Mouse (Mus musculus) thymus, postnatal 25 days (tissue): ENCODE measurements around the gene Fntb.
"Not testable (repeated sequence)": the region's sequence is repeated elsewhere in the genome, so short reads cannot be mapped to it uniquely, and the experiment has no call there.

ENCODE experiments used
- DNase-seq: peaks from one replicate; pipeline ENCODE4 v3.0.0; 2022

The Fntb gene

GRCm38 (mm10) chr12:76839298-76839697 lies 73.9 kb downstream of the Fntb start:
- no peak for DNase-seq

- DNase-seq, result no peak
These were observed 74.7 kb downstream of the Fntb start for GRCm38 (mm10) chr12:76840081-76840480.

- no peak for DNase-seq
These were observed 79.1 kb downstream of the Fntb start for GRCm38 (mm10) chr12:76844346-76845061.

- DNase-seq, result no peak
These were observed 87.0 kb downstream of the Fntb start for GRCm38 (mm10) chr12:76852419-76852818.

GRCm38 (mm10) chr12:76853378-76854142 lies 88.2 kb downstream of the Fntb start:
- DNase-seq, result peak; percentile 43

- DNase-seq, result no peak
These were observed 91.7 kb downstream of the Fntb start for GRCm38 (mm10) chr12:76857087-76857486.

- not testable (repeated sequence) for DNase-seq
These were observed 93.4 kb downstream of the Fntb start for GRCm38 (mm10) chr12:76858788-76859187.

GRCm38 (mm10) chr12:76863651-76864050 lies 98.3 kb downstream of the Fntb start:
- no peak for DNase-seq

GRCm38 (mm10) chr12:76865266-76865665 lies 99.9 kb downstream of the Fntb start:
- no peak for DNase-seq

GRCm38 (mm10) chr12:76867586-76868280 lies 102.3 kb downstream of the Fntb start:
- DNase-seq, result no peak

GRCm38 (mm10) chr12:76868463-76869198 lies 103.2 kb downstream of the Fntb start:
- DNase-seq, result no peak

- DNase-seq, result no peak
These were observed 104.2 kb downstream of the Fntb start for GRCm38 (mm10) chr12:76869561-76869960.

- DNase-seq, result no peak
These were observed 107.5 kb downstream of the Fntb start for GRCm38 (mm10) chr12:76872767-76873316.

- DNase-seq, result no peak
These were observed 109.4 kb downstream of the Fntb start for GRCm38 (mm10) chr12:76874826-76875225.

- peak; percentile 66 for DNase-seq
These were observed 113.9 kb downstream of the Fntb start for GRCm38 (mm10) chr12:76879242-76879641.

- DNase-seq, result no peak
These were observed 114.7 kb downstream of the Fntb start for GRCm38 (mm10) chr12:76880131-76880530.

GRCm38 (mm10) chr12:76883824-76884223 lies 118.4 kb downstream of the Fntb start:
- no peak for DNase-seq

- no peak for DNase-seq
These were observed 119.7 kb downstream of the Fntb start for GRCm38 (mm10) chr12:76885103-76885502.

GRCm38 (mm10) chr12:76886826-76887225 lies 121.4 kb downstream of the Fntb start:
- peak; percentile 54 for DNase-seq

- DNase-seq, result no peak
These were observed 122.6 kb downstream of the Fntb start for GRCm38 (mm10) chr12:76887941-76888340.

- peak; percentile 11 for DNase-seq
These were observed 124.2 kb downstream of the Fntb start for GRCm38 (mm10) chr12:76889404-76890184.

- DNase-seq, result no peak
These were observed 125.8 kb downstream of the Fntb start for GRCm38 (mm10) chr12:76891160-76891559.
